Mouse (Mus musculus) T-cell, adult 2 months (primary cell): ENCODE measurements around the gene Gm21704.
"Not testable (repeated sequence)": the region's sequence is repeated elsewhere in the genome, so short reads cannot be mapped to it uniquely, and the experiment has no call there.

Experiments
- DNase-seq: peaks from one replicate; pipeline ENCODE4 v3.0.0; 2022; ENCODE audit warnings: low spot score

Gene Gm21704

DNA sequence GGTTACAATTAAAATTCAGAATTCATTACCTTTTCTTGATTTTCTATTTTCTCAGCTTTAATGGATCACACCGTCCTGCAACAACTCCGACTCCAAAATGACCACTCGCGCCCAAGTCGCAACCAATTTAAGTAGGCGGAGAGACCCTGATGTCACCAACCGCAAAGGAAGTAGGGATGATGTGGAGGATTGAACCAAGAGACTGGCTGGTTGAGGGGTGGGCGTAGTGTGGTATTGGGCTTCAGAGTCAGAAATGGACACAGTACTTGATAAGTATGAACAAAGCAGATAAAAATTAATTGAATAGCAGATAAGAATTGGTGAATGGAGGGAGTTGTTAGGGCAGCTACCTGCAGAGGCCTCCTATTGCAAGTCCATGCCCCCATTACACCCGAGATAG lies at the start of gene Gm21704, which contains the start of gene Gm21708:
Gm21704 (minus strand) TSS at position 101 of the 400 bp plus-strand sequence.
Gm21708 (minus strand) TSS at position 101 of the 400 bp plus-strand sequence.
- DNase-seq: not testable (repeated sequence)

DNA sequence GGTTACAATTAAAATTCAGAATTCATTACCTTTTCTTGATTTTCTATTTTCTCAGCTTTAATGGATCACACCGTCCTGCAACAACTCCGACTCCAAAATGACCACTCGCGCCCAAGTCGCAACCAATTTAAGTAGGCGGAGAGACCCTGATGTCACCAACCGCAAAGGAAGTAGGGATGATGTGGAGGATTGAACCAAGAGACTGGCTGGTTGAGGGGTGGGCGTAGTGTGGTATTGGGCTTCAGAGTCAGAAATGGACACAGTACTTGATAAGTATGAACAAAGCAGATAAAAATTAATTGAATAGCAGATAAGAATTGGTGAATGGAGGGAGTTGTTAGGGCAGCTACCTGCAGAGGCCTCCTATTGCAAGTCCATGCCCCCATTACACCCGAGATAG lies 64.7 kb downstream of the Gm21704 start, which contains the start of gene Gm21693:
Gm21693 (minus strand) TSS at position 101 of the 400 bp plus-strand sequence.
- DNase-seq: not testable (repeated sequence)

DNA sequence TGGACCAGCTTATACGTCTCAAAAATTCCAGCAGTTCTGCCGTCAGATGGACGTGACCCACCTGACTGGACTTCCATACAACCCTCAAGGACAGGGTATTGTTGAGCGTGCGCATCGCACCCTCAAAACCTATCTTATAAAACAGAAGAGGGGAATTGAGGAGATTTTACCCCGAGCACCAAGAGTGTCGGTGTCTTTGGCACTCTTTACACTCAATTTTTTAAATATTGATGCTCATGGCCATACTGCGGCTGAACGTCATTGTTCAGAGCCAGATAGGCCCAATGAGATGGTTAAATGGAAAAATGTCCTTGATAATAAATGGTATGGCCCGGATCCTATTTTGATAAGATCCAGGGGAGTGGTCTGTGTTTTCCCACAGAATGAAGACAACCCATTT lies 69.3 kb downstream of the Gm21704 start:
- DNase-seq: peak; percentile 8
